8 mouse cellular contexts compared by ENCODE assay signal in the genomic region with DNA sequence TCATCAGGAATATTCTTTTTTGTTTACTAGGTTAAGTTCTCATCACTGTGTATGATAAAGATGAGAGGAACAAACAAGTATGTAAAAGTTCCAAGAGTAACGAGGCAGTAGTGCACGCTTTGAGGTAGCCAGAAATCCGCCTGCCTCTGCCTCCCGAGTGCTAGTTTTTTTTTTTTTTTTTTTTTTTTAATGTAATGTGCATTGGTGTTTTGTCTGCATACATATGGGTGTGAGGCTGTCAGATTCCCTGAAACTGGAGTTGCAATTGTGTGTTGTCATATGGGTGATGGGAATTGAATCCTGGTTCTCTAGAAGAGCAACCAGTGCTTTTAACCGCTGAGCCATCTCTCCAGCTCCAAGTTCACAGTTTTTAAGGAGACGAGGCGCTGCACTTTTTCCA. TPM values are rescaled to one million over a fixed set of nuclear protein-coding genes. Genes with fewer than 3 reads are reported as not detected.
DNase-seq lines count a peak whose midpoint lies in the region; ATAC-seq and TF ChIP-seq lines count a peak whose summit lies in the region.

No protein-coding gene starts in this region.

- TF ChIP-seq CTCF in cerebellum, adult 2 months (IDR thresholded peaks at IDR 0.05; ENCODE audit: borderline replicate concordance, insufficient read depth, low read depth, low read length), result no peak

- WGBS in cerebellum, adult 2 months, result 60% methylated on average over 7 of the region's 7 CpGs
- WGBS in neural tube, embryonic 11.5 days, result 65% methylated on average over 7 of the region's 7 CpGs
- WGBS in limb, embryonic 15.5 days, result 64% methylated on average over 7 of the region's 7 CpGs
- WGBS in stomach, embryonic 16.5 days, result 62% methylated on average over 7 of the region's 7 CpGs

- H3K36me3 ChIP-seq in neural tube, embryonic 11.5 days (ENCODE audit: control insufficient read depth, insufficient read depth, low read length), result no peaks in the 10 kb centered on the region
- H3K36me3 ChIP-seq in limb, embryonic 15.5 days, result peaks cover 3% of the 10 kb centered on the region; the same call in 1 of the 2 replicates
- no peaks in the 10 kb centered on the region for H3K36me3 ChIP-seq in stomach, embryonic 16.5 days (ENCODE audit: control insufficient read depth, insufficient read depth, low read length)

- H3K9ac ChIP-seq in neural tube, embryonic 11.5 days (ENCODE audit: low read length), result peak overlapping the region; percentile 94
- H3K9ac ChIP-seq in limb, embryonic 15.5 days, result peak overlapping the region; percentile 92
- H3K9ac ChIP-seq in stomach, embryonic 16.5 days (ENCODE audit: low read length), result peak overlapping the region; percentile 87

- TF ChIP-seq POLR2A in cerebellum, adult 2 months (IDR thresholded peaks at IDR 0.05; ENCODE audit: borderline replicate concordance, insufficient read depth, low read length), result no peak

- peak overlapping the region; percentile 44 for H3K27ac ChIP-seq in cerebellum, adult 2 months (ENCODE audit: insufficient read depth, low read length)
- no peak overlapping the region for H3K27ac ChIP-seq in neural tube, embryonic 11.5 days (ENCODE audit: low read depth, low read length)
- peak overlapping the region; percentile 91 for H3K27ac ChIP-seq in limb, embryonic 15.5 days
- peak overlapping the region; percentile 68 for H3K27ac ChIP-seq in stomach, embryonic 16.5 days (ENCODE audit: low read length)

- no peaks in the 10 kb centered on the region for H3K4me1 ChIP-seq in cerebellum, adult 2 months (ENCODE audit: control insufficient read depth, insufficient read depth, low read length)
- H3K4me1 ChIP-seq in neural tube, embryonic 11.5 days (ENCODE audit: control insufficient read depth, insufficient read depth, low read length), result peaks cover 4% of the 10 kb centered on the region; the same call in 1 of the 2 replicates
- peaks cover 23% of the 10 kb centered on the region for H3K4me1 ChIP-seq in limb, embryonic 15.5 days
- no peaks in the 10 kb centered on the region for H3K4me1 ChIP-seq in stomach, embryonic 16.5 days (ENCODE audit: control insufficient read depth, insufficient read depth, low read length)

- no peak for DNase-seq in cerebellum, adult 2 months
- no peak for DNase-seq in cerebellum, adult 9-10 months
- DNase-seq in neural tube, embryonic 11.5 days (ENCODE audit: low spot score), result no peak
- no peak for DNase-seq in neural tube, embryonic 10.5 days (ENCODE audit: extremely low spot score, low spot score)
- no peak for DNase-seq in cerebellum, postnatal 10 days

- no peak for ATAC-seq in neural tube, embryonic 11.5 days (ENCODE audit: insufficient read depth, low FRiP score, low TSS enrichment)
- no peak for ATAC-seq in limb, embryonic 15.5 days (ENCODE audit: insufficient number of reproducible peaks, low FRiP score, low TSS enrichment, low read depth)
- ATAC-seq in stomach, embryonic 16.5 days (ENCODE audit: insufficient read depth, low FRiP score), result no peak
- no peak for ATAC-seq in erythroid progenitor cell, adult 5-6 weeks (replicated peaks; ENCODE audit: low FRiP score, poor library complexity, severe bottlenecking)

- no peaks in the 10 kb centered on the region for H3K27me3 ChIP-seq in cerebellum, adult 2 months (ENCODE audit: control insufficient read depth, insufficient read depth, low read length)
- H3K27me3 ChIP-seq in neural tube, embryonic 11.5 days (ENCODE audit: control insufficient read depth, insufficient read depth, low read length), result no peaks in the 10 kb centered on the region
- H3K27me3 ChIP-seq in limb, embryonic 15.5 days, result no peaks in the 10 kb centered on the region
- no peaks in the 10 kb centered on the region for H3K27me3 ChIP-seq in stomach, embryonic 16.5 days (ENCODE audit: control insufficient read depth, insufficient read depth, low read length)

- H3K9me3 ChIP-seq in neural tube, embryonic 11.5 days (ENCODE audit: control insufficient read depth, low read length), result no peaks in the 10 kb centered on the region
- H3K9me3 ChIP-seq in limb, embryonic 15.5 days, result no peaks in the 10 kb centered on the region
- no peaks in the 10 kb centered on the region for H3K9me3 ChIP-seq in stomach, embryonic 16.5 days (replicated peaks; ENCODE audit: control insufficient read depth, low read length)

- peak overlapping the region; percentile 65 for H3K4me3 ChIP-seq in cerebellum, adult 2 months (replicated peaks; ENCODE audit: insufficient read depth, low read depth, low read length)
- peak overlapping the region; percentile 81 for H3K4me3 ChIP-seq in neural tube, embryonic 11.5 days (ENCODE audit: low read depth, low read length)
- H3K4me3 ChIP-seq in limb, embryonic 15.5 days, result peak overlapping the region; percentile 85
- peak overlapping the region; percentile 78 for H3K4me3 ChIP-seq in stomach, embryonic 16.5 days (replicated peaks; ENCODE audit: low read length)

- peak overlapping the region; percentile 66 for H3K4me2 ChIP-seq in neural tube, embryonic 11.5 days (ENCODE audit: low read depth)
- H3K4me2 ChIP-seq in limb, embryonic 15.5 days, result peak overlapping the region; percentile 79
- H3K4me2 ChIP-seq in stomach, embryonic 16.5 days (ENCODE audit: low read depth, low read length), result peak overlapping the region; percentile 78

RNA-seq across cellular contexts. Expression of a gene that starts 0.6 kb away (rescaled TPM):
- 5.5 and 6.7 TPM in 2 replicates for polyA plus RNA-seq in cerebellum, adult 2 months (2012; rRNA removed)
- 16.1 and 17.7 TPM in 2 replicates for polyA plus RNA-seq in neural tube, embryonic 11.5 days (2014; fragmentation: Nextera tagmentation; extraction: Ambion mirVana)
- polyA plus RNA-seq in limb, embryonic 15.5 days (2015; fragmentation: Nextera tagmentation; extraction: Ambion mirVana), result 12.4 and 14.7 TPM in 2 replicates
- polyA plus RNA-seq in stomach, embryonic 16.5 days (2015; fragmentation: Nextera tagmentation; extraction: Ambion mirVana), result 7.5 and 9.0 TPM in 2 replicates
- 4.2 and 5.4 TPM in 2 replicates for total RNA-seq in erythroid progenitor cell, adult 5-6 weeks (2015; ENCODE audit: low replicate concordance)
- 3.9 and 6.8 TPM in 2 replicates for total RNA-seq in erythroid progenitor cell, adult 5-6 weeks (2017; ENCODE audit: low replicate concordance)

RNA-seq across cellular contexts. Expression of a gene that starts 39.3 kb away (rescaled TPM):
- 2.2 and 3.3 TPM in 2 replicates for polyA plus RNA-seq in cerebellum, adult 2 months (2012; rRNA removed)
- polyA plus RNA-seq in neural tube, embryonic 11.5 days (2014; fragmentation: Nextera tagmentation; extraction: Ambion mirVana), result 21.1 and 24.2 TPM in 2 replicates
- 20.0 and 20.7 TPM in 2 replicates for polyA plus RNA-seq in limb, embryonic 15.5 days (2015; fragmentation: Nextera tagmentation; extraction: Ambion mirVana)
- polyA plus RNA-seq in stomach, embryonic 16.5 days (2015; fragmentation: Nextera tagmentation; extraction: Ambion mirVana), result 29.2 and 31.3 TPM in 2 replicates
- total RNA-seq in erythroid progenitor cell, adult 5-6 weeks (2015; ENCODE audit: low replicate concordance), result 55.9 and 67.5 TPM in 2 replicates
- 93.8 and 111 TPM in 2 replicates for total RNA-seq in erythroid progenitor cell, adult 5-6 weeks (2017; ENCODE audit: low replicate concordance)

RNA-seq across cellular contexts. Expression of a gene that starts 39.5 kb away (rescaled TPM):
- 21.6 and 24.4 TPM in 2 replicates for polyA plus RNA-seq in cerebellum, adult 2 months (2012; rRNA removed)
- 21.1 and 21.4 TPM in 2 replicates for polyA plus RNA-seq in neural tube, embryonic 11.5 days (2014; fragmentation: Nextera tagmentation; extraction: Ambion mirVana)
- 24.6 and 25.9 TPM in 2 replicates for polyA plus RNA-seq in limb, embryonic 15.5 days (2015; fragmentation: Nextera tagmentation; extraction: Ambion mirVana)
- polyA plus RNA-seq in stomach, embryonic 16.5 days (2015; fragmentation: Nextera tagmentation; extraction: Ambion mirVana), result 23.9 and 28.7 TPM in 2 replicates
- 26.4 and 63.1 TPM in 2 replicates for total RNA-seq in erythroid progenitor cell, adult 5-6 weeks (2015; ENCODE audit: low replicate concordance)
- total RNA-seq in erythroid progenitor cell, adult 5-6 weeks (2017; ENCODE audit: low replicate concordance), result 38.1 and 50.4 TPM in 2 replicates
